Mouse (Mus musculus) ES-E14 (cell line): Measurements from ENCODE around the gene Ttc30a1.

Experiments
- CHD2 ChIP-seq: IDR thresholded peaks from 2 replicates; pipeline ENCODE4 v1.6.1; 2014; ENCODE audit warnings: mild to moderate bottlenecking, low read depth, low read length, inconsistent platforms
- MAFK ChIP-seq: IDR thresholded peaks from 2 replicates; pipeline ENCODE4 v1.6.1; 2014; ENCODE audit warnings: mild to moderate bottlenecking, low read depth, low read length, inconsistent platforms; ENCODE audit not compliant: insufficient read depth

DNA sequence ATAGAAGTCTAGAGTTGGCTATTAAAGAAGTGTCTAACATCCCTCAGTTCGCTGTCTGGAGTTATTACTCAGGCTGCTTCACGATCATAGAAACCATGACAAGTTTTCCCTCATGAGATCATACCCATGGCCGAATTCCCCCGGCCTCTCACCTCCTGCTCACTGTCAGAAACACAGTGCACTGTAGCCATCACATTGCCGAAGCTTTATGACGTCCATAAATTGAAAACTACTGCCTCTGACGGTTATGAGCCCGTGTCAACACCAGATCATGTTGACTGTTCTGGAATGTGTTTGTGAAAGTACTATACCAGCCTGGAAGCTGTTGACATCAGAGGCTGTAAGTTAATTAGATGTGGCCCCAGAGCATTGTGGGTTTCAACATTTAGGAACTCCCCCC lies 31.1 kb downstream of the Ttc30a1 start:
- TF ChIP-seq MAFK (no peak), CHD2 (no peak)
